Mouse (Mus musculus) MEL (cell line): ENCODE measurements around the gene Atf7ip. TPM values are rescaled to one million over a fixed set of nuclear protein-coding genes. Genes with fewer than 3 reads are reported as not detected.

Experiments
- DNase-seq: peaks from one replicate; pipeline ENCODE4 v3.0.0; 2011; ENCODE audit warnings: low read depth, low spot score
- H3K27ac ChIP-seq: 2 replicates; pipeline ENCODE4 v1.5.1; 2012; ENCODE audit warnings: low read depth, mild to moderate bottlenecking, control low read depth, low read length, moderate library complexity; ENCODE audit not compliant: control insufficient read depth
- H3K27me3 ChIP-seq, 2 experiments: fragments of 150-350 bp in 1 of 2; sonication (generic) in 1 of 2; 2 replicates each; pipeline ENCODE4 v1.6.1; 2012; ENCODE audit warnings: low read length in 2 of 2, mild to moderate bottlenecking in 2 of 2, improper control_type of control experiment in 1 of 2, moderate library complexity in 1 of 2; ENCODE audit not compliant: insufficient read depth in 2 of 2, control insufficient read depth in 1 of 2
- H3K36me3 ChIP-seq, 2 experiments: 2 replicates each; pipeline ENCODE4 v1.6.1; 2012 to 2014; ENCODE audit warnings: low read length in 2 of 2, improper control_type of control experiment in 1 of 2, inconsistent platforms in 1 of 2, mild to moderate bottlenecking in 1 of 2; ENCODE audit not compliant: insufficient read depth in 2 of 2, control insufficient read depth in 1 of 2
- H3K4me1 ChIP-seq, 2 experiments: fragments of 150-350 bp in 1 of 2; sonication (generic) in 1 of 2; 2 replicates each; pipeline ENCODE4 v1.6.1; 2012; ENCODE audit warnings: low read length in 2 of 2, improper control_type of control experiment in 1 of 2, mild to moderate bottlenecking in 1 of 2; ENCODE audit not compliant: insufficient read depth in 2 of 2, control insufficient read depth in 1 of 2
- H3K4me3 ChIP-seq, 2 experiments: fragments of 150-350 bp in 1 of 2; sonication (generic) in 1 of 2; 2 replicates each; pipeline ENCODE4 v1.5.1; 2012; ENCODE audit warnings: low read depth in 2 of 2, low read length in 2 of 2, mild to moderate bottlenecking in 2 of 2, moderate library complexity in 2 of 2, control low read depth in 1 of 2, improper control_type of control experiment in 1 of 2; ENCODE audit not compliant: control insufficient read depth in 1 of 2, insufficient read depth in 1 of 2
- H3K79me2 ChIP-seq: 2 replicates; pipeline ENCODE4 v1.6.1; 2012; ENCODE audit warnings: mild to moderate bottlenecking, low read length, moderate library complexity; ENCODE audit not compliant: control insufficient read depth, poor library complexity, insufficient read depth
- H3K9ac ChIP-seq: 2 replicates; pipeline ENCODE4 v1.6.1; 2012; ENCODE audit warnings: low read depth, mild to moderate bottlenecking, control low read depth, low read length, moderate library complexity; ENCODE audit not compliant: control insufficient read depth, poor library complexity, severe bottlenecking
- H3K9me3 ChIP-seq: fragments of 150-350 bp; sonication (generic); replicated peaks from 2 replicates; pipeline ENCODE4 v1.6.1; 2012; ENCODE audit warnings: mild to moderate bottlenecking, low read length, improper control_type of control experiment, moderate library complexity; ENCODE audit not compliant: insufficient read depth
- BHLHE40 ChIP-seq: IDR thresholded peaks from 2 replicates; pipeline ENCODE4 v1.6.1; 2012; ENCODE audit warnings: low read depth, mild to moderate bottlenecking, inconsistent platforms, low read length, improper control_type of control experiment, borderline replicate concordance
- CHD1 ChIP-seq: IDR thresholded peaks from 2 replicates; pipeline ENCODE4 v1.6.1; 2012; ENCODE audit warnings: low read depth, mild to moderate bottlenecking, inconsistent platforms, low read length, improper control_type of control experiment
- CHD2 ChIP-seq: IDR thresholded peaks from 2 replicates; pipeline ENCODE4 v1.6.1; 2011; ENCODE audit warnings: low read length, improper control_type of control experiment
- ETS1 ChIP-seq: IDR thresholded peaks from 2 replicates; pipeline ENCODE4 v1.6.1; 2012; ENCODE audit warnings: low read depth, mild to moderate bottlenecking, inconsistent platforms, low read length, improper control_type of control experiment, moderate library complexity
- GABPA ChIP-seq: IDR thresholded peaks from 2 replicates; pipeline ENCODE4 v1.6.1; 2012; ENCODE audit warnings: low read depth, mild to moderate bottlenecking, inconsistent platforms, low read length, improper control_type of control experiment, moderate library complexity
- GATA1 ChIP-seq: IDR thresholded peaks from 2 replicates; pipeline ENCODE4 v1.6.1; 2011; ENCODE audit warnings: low read depth, low read length, improper control_type of control experiment
- JUND ChIP-seq: IDR thresholded peaks from 2 replicates; pipeline ENCODE4 v1.6.1; 2011; ENCODE audit warnings: low read depth, mild to moderate bottlenecking, improper control_type of control experiment, low read length
- MAFK ChIP-seq: IDR thresholded peaks from 2 replicates; pipeline ENCODE4 v1.6.1; 2011; ENCODE audit warnings: low read depth, mild to moderate bottlenecking, low read length, improper control_type of control experiment, borderline replicate concordance
- MAX ChIP-seq: IDR thresholded peaks from 2 replicates; pipeline ENCODE4 v1.6.1; 2011; ENCODE audit warnings: low read length, improper control_type of control experiment
- MEF2A ChIP-seq: IDR thresholded peaks from 2 replicates; pipeline ENCODE4 v1.6.1; 2014; ENCODE audit warnings: low read depth, mild to moderate bottlenecking, inconsistent platforms, low read length, improper control_type of control experiment; ENCODE audit not compliant: poor library complexity, insufficient replicate concordance, severe bottlenecking; ENCODE audit errors: extremely low read depth
- NELFE ChIP-seq: IDR thresholded peaks from 2 replicates; pipeline ENCODE4 v1.6.1; 2011; ENCODE audit warnings: low read depth, low read length, improper control_type of control experiment
- POLR2A ChIP-seq, 2 experiments: IDR thresholded peaks; 2 replicates each; pipeline ENCODE4 v1.6.1; 2011 to 2012; ENCODE audit warnings: low read length in 2 of 2, mild to moderate bottlenecking in 2 of 2, control low read depth in 1 of 2, improper control_type of control experiment in 1 of 2, low read depth in 1 of 2, moderate library complexity in 1 of 2; ENCODE audit not compliant: control insufficient read depth in 1 of 2, insufficient read depth in 1 of 2, poor library complexity in 1 of 2
- POLR2AphosphoS2 ChIP-seq: IDR thresholded peaks from 2 replicates; pipeline ENCODE4 v1.6.1; 2011; ENCODE audit warnings: low read length, improper control_type of control experiment
- RCOR1 ChIP-seq: IDR thresholded peaks from 2 replicates; pipeline ENCODE4 v1.6.1; 2012; ENCODE audit warnings: low read depth, mild to moderate bottlenecking, inconsistent platforms, low read length, improper control_type of control experiment
- SIN3A ChIP-seq: IDR thresholded peaks from 2 replicates; pipeline ENCODE4 v1.6.1; 2012; ENCODE audit warnings: low read length, improper control_type of control experiment, inconsistent platforms
- TAL1 ChIP-seq: IDR thresholded peaks from 2 replicates; pipeline ENCODE4 v1.6.1; 2012; ENCODE audit warnings: mild to moderate bottlenecking, inconsistent platforms, low read length, moderate library complexity, mixed read lengths
- TBP ChIP-seq: IDR thresholded peaks from 2 replicates; pipeline ENCODE4 v1.8.0; 2011; ENCODE audit warnings: low read depth, low read length, improper control_type of control experiment
- UBTF ChIP-seq: IDR thresholded peaks from 2 replicates; pipeline ENCODE4 v1.6.1; 2012; ENCODE audit warnings: low read depth, mild to moderate bottlenecking, inconsistent platforms, low read length, improper control_type of control experiment, moderate library complexity, borderline replicate concordance; ENCODE audit not compliant: insufficient read depth
- ZKSCAN1 ChIP-seq: IDR thresholded peaks from 2 replicates; pipeline ENCODE4 v1.6.1; 2012; ENCODE audit warnings: low read depth, mild to moderate bottlenecking, inconsistent platforms, low read length, improper control_type of control experiment, moderate library complexity
- ZMIZ1 ChIP-seq: IDR thresholded peaks from 2 replicates; pipeline ENCODE4 v1.6.1; 2012; ENCODE audit warnings: low read depth, mild to moderate bottlenecking, inconsistent platforms, low read length, improper control_type of control experiment, moderate library complexity
- ZNF384 ChIP-seq: IDR thresholded peaks from 2 replicates; pipeline ENCODE4 v1.6.1; 2012; ENCODE audit warnings: low read depth, mild to moderate bottlenecking, inconsistent platforms, low read length, improper control_type of control experiment
- polyA plus RNA-seq, 2 experiments: library from polyadenylated mRNA; stranded (reverse) in 1 of 2; unstranded in 1 of 2; fragments of >175 nt in 1 of 2; fragments of >200 nt in 1 of 2; gene quantifications; 2 replicates each; pipeline versions ENCODE4 v1.2.1 to v1.2.4; 2012; ENCODE audit warnings: low replicate concordance in 2 of 2, low read depth in 1 of 2; ENCODE audit not compliant: insufficient read length in 2 of 2, insufficient read depth in 1 of 2, missing spikeins in 1 of 2
- total RNA-seq: library from RNA; depleted of rRNA; stranded (reverse); fragments of 300-350 nt; gene quantifications from 2 replicates; pipeline ENCODE4 v1.2.3, GENCODE M21; 2012

The Atf7ip gene
- total and polyA plus RNA-seq, 3 experiments = 7.3 to 56.1 (median 24.6) TPM

GRCm38 (mm10) chr6:136468401-136468912 is 37.5 kb upstream of the Atf7ip start:
- Histone ChIP-seq H3K36me3 (peaks cover 0 to 41% of the 10 kb centered on the region in 2 experiments; a peak in 2 of 4 replicates), H3K9ac (no peak overlapping the region), H3K4me3 (no peak overlapping the region)
- TF ChIP-seq TBP (peak; percentile 81), SIN3A (no peak), GATA1 (peak; percentile 64)
- TF ChIP-seq, all 39 proteins: peak for 2
- no peaks in the 10 kb centered on the region for H3K27me3 ChIP-seq
- H3K79me2 ChIP-seq = no peaks in the 10 kb centered on the region; the same call in 1 of the 2 replicates
- peaks cover 0 to 37% of the 10 kb centered on the region in 2 experiments; a peak in 2 of 4 replicates for H3K4me1 ChIP-seq
- H3K27ac ChIP-seq = peak overlapping the region; percentile 97
- no peaks in the 10 kb centered on the region for H3K9me3 ChIP-seq
- DNase-seq = peak; percentile 98

DNA sequence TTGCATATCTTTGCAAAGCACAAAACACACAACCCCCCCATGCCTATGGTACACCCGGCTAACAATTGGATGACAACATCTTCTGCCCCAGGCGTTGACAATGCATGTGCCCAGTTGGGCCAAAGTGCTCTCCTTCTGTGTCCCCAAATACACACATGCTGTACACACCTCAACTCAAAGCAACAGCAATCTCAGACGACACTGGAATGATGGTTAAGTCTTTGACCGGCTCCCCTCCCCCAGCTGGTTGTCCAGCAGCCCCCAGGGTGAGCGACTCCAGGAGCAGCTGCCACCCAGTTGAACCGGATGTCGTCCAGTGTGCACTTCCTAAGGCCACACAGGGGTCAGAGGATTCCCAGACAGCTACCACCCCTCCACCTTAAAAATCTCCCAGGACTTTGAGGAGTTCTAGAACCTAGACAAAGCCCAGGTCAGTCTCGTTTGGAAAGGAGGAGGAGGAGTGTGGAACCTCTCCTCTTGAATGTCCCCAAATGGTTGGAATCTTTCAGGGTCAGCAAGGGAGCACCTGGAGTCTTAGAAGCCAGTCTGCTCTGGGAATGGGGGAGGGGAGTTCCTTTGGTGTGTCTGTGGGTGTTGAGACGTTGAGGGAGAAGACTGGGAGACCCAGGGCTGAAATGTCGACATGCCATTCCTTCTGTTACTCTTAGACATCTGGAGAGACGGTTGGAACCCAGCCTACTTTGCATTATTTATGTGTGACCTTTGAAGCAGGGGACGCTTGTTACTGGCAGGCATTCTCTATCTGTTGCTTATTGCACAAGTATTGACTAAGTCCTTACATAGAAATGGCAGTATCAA is 36.8 kb upstream of the Atf7ip start:
- Histone ChIP-seq H3K36me3 (peaks cover 0 to 44% of the 10 kb centered on the region in 2 experiments; a peak in 2 of 4 replicates), H3K9me3 (no peaks in the 10 kb centered on the region), H3K27ac (peak overlapping the region; percentile 97), H3K27me3 (no peaks in the 10 kb centered on the region), H3K9ac (no peak overlapping the region), H3K79me2 (no peaks in the 10 kb centered on the region; the same call in 1 of the 2 replicates), H3K4me1 (peaks cover 0 to 41% of the 10 kb centered on the region in 2 experiments; a peak in 2 of 4 replicates), H3K4me3 (no peak overlapping the region)
- TF ChIP-seq NELFE = no peak
- no peak for TF ChIP-seq GATA1
- TF ChIP-seq JUND = no peak
- no peak for TF ChIP-seq BHLHE40
- no peak for TF ChIP-seq MEF2A
- no peak for TF ChIP-seq TAL1
- TF ChIP-seq RCOR1 = no peak
- TF ChIP-seq ZNF384 = no peak
- TF ChIP-seq CHD2 = no peak
- TF ChIP-seq MAX = no peak
- no peak for TF ChIP-seq ZKSCAN1
- no peak for TF ChIP-seq GABPA
- TF ChIP-seq POLR2AphosphoS2 = no peak
- TF ChIP-seq POLR2A (IDR thresholded peaks at IDR 0.05; ENCODE audit: control insufficient read depth in 1 of 2, insufficient read depth in 1 of 2, low read depth in 1 of 2, low read length in 2 of 2, poor library complexity in 1 of 2) = no peak
- TF ChIP-seq UBTF = no peak
- TF ChIP-seq CHD1 = no peak
- TF ChIP-seq ETS1 = no peak
- TF ChIP-seq MAFK = no peak
- TF ChIP-seq ZMIZ1 = no peak
- TF ChIP-seq TBP = no peak
- DNase-seq = peak; percentile 30
